Mouse (Mus musculus) MEL (cell line): ENCODE data around the gene Hmcn2. TPM values are rescaled to one million over a fixed set of nuclear protein-coding genes. Genes with fewer than 3 reads are reported as not detected.

Experiments used
- DNase-seq: peaks from one replicate; pipeline ENCODE4 v3.0.0; 2011; ENCODE audit warnings: low read depth, low spot score
- H3K27ac ChIP-seq: 2 replicates; pipeline ENCODE4 v1.5.1; 2012; ENCODE audit warnings: low read depth, mild to moderate bottlenecking, control low read depth, low read length, moderate library complexity; ENCODE audit not compliant: control insufficient read depth
- H3K27me3 ChIP-seq, 2 experiments: fragments of 150-350 bp in 1 of 2; sonication (generic) in 1 of 2; 2 replicates each; pipeline ENCODE4 v1.6.1; 2012; ENCODE audit warnings: low read length in 2 of 2, mild to moderate bottlenecking in 2 of 2, improper control_type of control experiment in 1 of 2, moderate library complexity in 1 of 2; ENCODE audit not compliant: insufficient read depth in 2 of 2, control insufficient read depth in 1 of 2
- H3K36me3 ChIP-seq, 2 experiments: 2 replicates each; pipeline ENCODE4 v1.6.1; 2012 to 2014; ENCODE audit warnings: low read length in 2 of 2, improper control_type of control experiment in 1 of 2, inconsistent platforms in 1 of 2, mild to moderate bottlenecking in 1 of 2; ENCODE audit not compliant: insufficient read depth in 2 of 2, control insufficient read depth in 1 of 2
- H3K4me1 ChIP-seq, 2 experiments: fragments of 150-350 bp in 1 of 2; sonication (generic) in 1 of 2; 2 replicates each; pipeline ENCODE4 v1.6.1; 2012; ENCODE audit warnings: low read length in 2 of 2, improper control_type of control experiment in 1 of 2, mild to moderate bottlenecking in 1 of 2; ENCODE audit not compliant: insufficient read depth in 2 of 2, control insufficient read depth in 1 of 2
- H3K4me3 ChIP-seq, 2 experiments: fragments of 150-350 bp in 1 of 2; sonication (generic) in 1 of 2; 2 replicates each; pipeline ENCODE4 v1.5.1; 2012; ENCODE audit warnings: low read depth in 2 of 2, low read length in 2 of 2, mild to moderate bottlenecking in 2 of 2, moderate library complexity in 2 of 2, control low read depth in 1 of 2, improper control_type of control experiment in 1 of 2; ENCODE audit not compliant: control insufficient read depth in 1 of 2, insufficient read depth in 1 of 2
- H3K79me2 ChIP-seq: 2 replicates; pipeline ENCODE4 v1.6.1; 2012; ENCODE audit warnings: mild to moderate bottlenecking, low read length, moderate library complexity; ENCODE audit not compliant: control insufficient read depth, poor library complexity, insufficient read depth
- H3K9ac ChIP-seq: 2 replicates; pipeline ENCODE4 v1.6.1; 2012; ENCODE audit warnings: low read depth, mild to moderate bottlenecking, control low read depth, low read length, moderate library complexity; ENCODE audit not compliant: control insufficient read depth, poor library complexity, severe bottlenecking
- H3K9me3 ChIP-seq: fragments of 150-350 bp; sonication (generic); replicated peaks from 2 replicates; pipeline ENCODE4 v1.6.1; 2012; ENCODE audit warnings: mild to moderate bottlenecking, low read length, improper control_type of control experiment, moderate library complexity; ENCODE audit not compliant: insufficient read depth
- BHLHE40 ChIP-seq: IDR thresholded peaks from 2 replicates; pipeline ENCODE4 v1.6.1; 2012; ENCODE audit warnings: low read depth, mild to moderate bottlenecking, inconsistent platforms, low read length, improper control_type of control experiment, borderline replicate concordance
- CHD2 ChIP-seq: IDR thresholded peaks from 2 replicates; pipeline ENCODE4 v1.6.1; 2011; ENCODE audit warnings: low read length, improper control_type of control experiment
- EP300 ChIP-seq, 2 experiments: IDR thresholded peaks; 2 replicates each; pipeline ENCODE4 v1.6.1; 2011; ENCODE audit warnings: improper control_type of control experiment in 2 of 2, low read length in 2 of 2, low read depth in 1 of 2, mild to moderate bottlenecking in 1 of 2
- ETS1 ChIP-seq: IDR thresholded peaks from 2 replicates; pipeline ENCODE4 v1.6.1; 2012; ENCODE audit warnings: low read depth, mild to moderate bottlenecking, inconsistent platforms, low read length, improper control_type of control experiment, moderate library complexity
- GABPA ChIP-seq: IDR thresholded peaks from 2 replicates; pipeline ENCODE4 v1.6.1; 2012; ENCODE audit warnings: low read depth, mild to moderate bottlenecking, inconsistent platforms, low read length, improper control_type of control experiment, moderate library complexity
- KAT2A ChIP-seq: conservative IDR thresholded peaks from 2 replicates; pipeline ENCODE4 v1.6.1; 2012; ENCODE audit warnings: low read depth, low read length, improper control_type of control experiment, inconsistent platforms
- MAFK ChIP-seq: IDR thresholded peaks from 2 replicates; pipeline ENCODE4 v1.6.1; 2011; ENCODE audit warnings: low read depth, mild to moderate bottlenecking, low read length, improper control_type of control experiment, borderline replicate concordance
- MEF2A ChIP-seq: IDR thresholded peaks from 2 replicates; pipeline ENCODE4 v1.6.1; 2014; ENCODE audit warnings: low read depth, mild to moderate bottlenecking, inconsistent platforms, low read length, improper control_type of control experiment; ENCODE audit not compliant: poor library complexity, insufficient replicate concordance, severe bottlenecking; ENCODE audit errors: extremely low read depth
- MYB ChIP-seq: IDR thresholded peaks from 2 replicates; pipeline ENCODE4 v1.6.1; 2011; ENCODE audit warnings: mild to moderate bottlenecking, low read depth, low read length, improper control_type of control experiment
- POLR2A ChIP-seq, 2 experiments: IDR thresholded peaks; 2 replicates each; pipeline ENCODE4 v1.6.1; 2011 to 2012; ENCODE audit warnings: low read length in 2 of 2, mild to moderate bottlenecking in 2 of 2, control low read depth in 1 of 2, improper control_type of control experiment in 1 of 2, low read depth in 1 of 2, moderate library complexity in 1 of 2; ENCODE audit not compliant: control insufficient read depth in 1 of 2, insufficient read depth in 1 of 2, poor library complexity in 1 of 2
- POLR2AphosphoS5 ChIP-seq: IDR thresholded peaks from 2 replicates; pipeline ENCODE4 v1.6.1; 2012; ENCODE audit warnings: low read depth, borderline replicate concordance, mild to moderate bottlenecking, inconsistent platforms, low read length, moderate library complexity, mixed read lengths
- RAD21 ChIP-seq: IDR thresholded peaks from 2 replicates; pipeline ENCODE4 v1.6.1; 2011; ENCODE audit warnings: mild to moderate bottlenecking, low read depth, low read length, improper control_type of control experiment
- RCOR1 ChIP-seq: IDR thresholded peaks from 2 replicates; pipeline ENCODE4 v1.6.1; 2012; ENCODE audit warnings: low read depth, mild to moderate bottlenecking, inconsistent platforms, low read length, improper control_type of control experiment
- SMC3 ChIP-seq: IDR thresholded peaks from 2 replicates; pipeline ENCODE4 v1.6.1; 2011; ENCODE audit warnings: low read depth, low read length, improper control_type of control experiment
- TAL1 ChIP-seq: IDR thresholded peaks from 2 replicates; pipeline ENCODE4 v1.6.1; 2012; ENCODE audit warnings: mild to moderate bottlenecking, inconsistent platforms, low read length, moderate library complexity, mixed read lengths
- TCF12 ChIP-seq: IDR thresholded peaks from 2 replicates; pipeline ENCODE4 v1.6.1; 2014; ENCODE audit warnings: low read depth, mild to moderate bottlenecking, inconsistent platforms, low read length, improper control_type of control experiment, moderate library complexity
- USF1 ChIP-seq: IDR thresholded peaks from 2 replicates; pipeline ENCODE4 v1.6.1; 2014; ENCODE audit warnings: low read depth, mild to moderate bottlenecking, inconsistent platforms, low read length, improper control_type of control experiment, moderate library complexity
- USF2 ChIP-seq, 2 experiments: IDR thresholded peaks; 2 replicates each; pipeline ENCODE4 v1.6.1; 2011 to 2012; ENCODE audit warnings: improper control_type of control experiment in 2 of 2, low read length in 2 of 2, borderline replicate concordance in 1 of 2, inconsistent platforms in 1 of 2, low read depth in 1 of 2, mild to moderate bottlenecking in 1 of 2; ENCODE audit not compliant: insufficient read depth in 1 of 2
- ZC3H11A ChIP-seq: IDR thresholded peaks from 2 replicates; pipeline ENCODE4 v1.6.1; 2012; ENCODE audit warnings: low read depth, mild to moderate bottlenecking, inconsistent platforms, low read length, improper control_type of control experiment
- ZKSCAN1 ChIP-seq: IDR thresholded peaks from 2 replicates; pipeline ENCODE4 v1.6.1; 2012; ENCODE audit warnings: low read depth, mild to moderate bottlenecking, inconsistent platforms, low read length, improper control_type of control experiment, moderate library complexity
- polyA plus RNA-seq, 2 experiments: library from polyadenylated mRNA; stranded (reverse) in 1 of 2; unstranded in 1 of 2; fragments of >175 nt in 1 of 2; fragments of >200 nt in 1 of 2; gene quantifications; 2 replicates each; pipeline versions ENCODE4 v1.2.1 to v1.2.4; 2012; ENCODE audit warnings: low replicate concordance in 2 of 2, low read depth in 1 of 2; ENCODE audit not compliant: insufficient read length in 2 of 2, insufficient read depth in 1 of 2, missing spikeins in 1 of 2
- total RNA-seq: library from RNA; depleted of rRNA; stranded (reverse); fragments of 300-350 nt; gene quantifications from 2 replicates; pipeline ENCODE4 v1.2.3, GENCODE M21; 2012

Gene Hmcn2
- total and polyA plus RNA-seq, 3 experiments = 0.18 TPM; not detected in 2

- no peaks in the 10 kb centered on the region for H3K9me3 ChIP-seq
- no peak for DNase-seq
- no peak overlapping the region for H3K4me3 ChIP-seq
- H3K9ac ChIP-seq = no peak overlapping the region
- H3K79me2 ChIP-seq = no peaks in the 10 kb centered on the region
- no peak overlapping the region for H3K27ac ChIP-seq
- no peak for TF ChIP-seq GABPA
- no peak for TF ChIP-seq ZKSCAN1
- TF ChIP-seq CHD2 = no peak
- TF ChIP-seq USF2 (IDR thresholded peaks at IDR 0.05; ENCODE audit: borderline replicate concordance in 1 of 2, insufficient read depth in 1 of 2, low read depth in 1 of 2, low read length in 2 of 2) = no peak
- no peak for TF ChIP-seq SMC3
- TF ChIP-seq EP300 (IDR thresholded peaks at IDR 0.05; ENCODE audit: low read depth in 1 of 2, low read length in 2 of 2) = no peak
- no peak for TF ChIP-seq MAFK
- no peak for TF ChIP-seq MEF2A
- no peak for TF ChIP-seq RCOR1
- no peak for TF ChIP-seq ZC3H11A
- TF ChIP-seq USF1 = no peak
- TF ChIP-seq TCF12 = no peak
- no peak for TF ChIP-seq TAL1
- H3K27me3 ChIP-seq = no peaks in the 10 kb centered on the region; a peak in 1 of 4 replicates
- H3K4me1 ChIP-seq = peaks cover 0 to 12% of the 10 kb centered on the region in 2 experiments; a peak in 1 of 4 replicates
- no peaks in the 10 kb centered on the region for H3K36me3 ChIP-seq
Measured at GRCm38 (mm10) chr2:31454280-31454679, 140.1 kb downstream of the Hmcn2 start.

GRCm38 (mm10) chr2:31455418-31455817 is 141.2 kb downstream of the Hmcn2 start:
- H3K27me3 ChIP-seq = no peaks in the 10 kb centered on the region; a peak in 1 of 4 replicates
- H3K4me3 ChIP-seq = no peak overlapping the region
- peaks cover 3 to 10% of the 10 kb centered on the region in 2 experiments; a peak in 2 of 4 replicates for H3K4me1 ChIP-seq
- no peaks in the 10 kb centered on the region for H3K79me2 ChIP-seq
- no peak overlapping the region for H3K9ac ChIP-seq
- no peaks in the 10 kb centered on the region for H3K36me3 ChIP-seq
- no peak overlapping the region for H3K27ac ChIP-seq
- no peaks in the 10 kb centered on the region for H3K9me3 ChIP-seq
- no peak for DNase-seq
- TF ChIP-seq RAD21 (no peak), MYB (no peak), GABPA (no peak), BHLHE40 (no peak), KAT2A (no peak), POLR2A (IDR thresholded peaks at IDR 0.05; ENCODE audit: control insufficient read depth in 1 of 2, insufficient read depth in 1 of 2, low read depth in 1 of 2, low read length in 2 of 2, poor library complexity in 1 of 2) (no peak), ETS1 (no peak), POLR2AphosphoS5 (no peak), ZC3H11A (no peak)
